ENCODE assay signal across 7 mouse cellular contexts in the genomic region with DNA sequence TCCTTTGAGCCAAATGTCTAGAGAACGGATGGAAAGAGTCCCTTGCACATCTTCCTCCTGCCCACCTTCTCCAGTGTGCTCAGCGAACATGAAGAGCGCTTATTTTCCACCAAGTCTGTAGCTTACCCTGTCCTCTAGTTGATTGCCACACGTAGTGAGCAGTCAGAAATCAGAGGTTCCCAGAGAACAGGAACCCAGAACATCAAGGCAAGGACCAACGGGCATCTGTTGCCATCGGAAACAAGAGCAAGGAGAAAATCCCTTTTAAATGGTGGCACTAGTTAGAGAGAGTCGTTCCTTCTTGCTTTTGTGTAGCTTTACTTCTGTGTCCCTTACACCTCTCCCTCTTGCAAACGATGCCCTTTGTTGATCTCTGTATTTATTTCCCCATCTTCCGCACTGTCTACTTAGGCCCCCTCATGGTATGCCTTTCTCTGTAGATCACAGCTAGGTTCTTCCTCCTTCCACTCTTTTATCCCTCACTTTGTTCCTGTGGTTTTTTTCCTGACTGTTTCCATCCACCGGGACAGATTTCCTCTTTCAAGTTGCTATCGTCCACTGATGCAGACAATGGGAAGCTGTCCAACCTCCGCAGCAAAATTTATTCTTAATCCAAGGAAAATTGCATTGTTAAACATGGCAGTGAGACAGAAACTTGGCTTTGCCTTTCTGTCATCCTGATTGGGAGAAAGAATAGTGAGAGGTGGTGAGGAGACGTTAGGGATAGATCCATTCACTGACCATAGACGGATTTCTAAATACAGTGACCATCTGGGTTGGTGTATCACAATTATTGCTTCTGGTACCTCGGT. TPM values are rescaled to one million over a fixed set of nuclear protein-coding genes. Genes with fewer than 3 reads are reported as not detected.
DNase-seq lines count a peak whose midpoint lies in the region; ATAC-seq and TF ChIP-seq lines count a peak whose summit lies in the region.

No protein-coding gene starts in this region.

- no peak for TF ChIP-seq EP300 in stomach, postnatal 0 days (optimal IDR thresholded peaks at IDR 0.05)

- TF ChIP-seq CTCF in lung, adult 2 months (IDR thresholded peaks at IDR 0.05; ENCODE audit: insufficient read depth, low read length) = no peak
- TF ChIP-seq CTCF in stomach, postnatal 0 days (IDR thresholded peaks at IDR 0.05; ENCODE audit: low read depth) = no peak

- peak overlapping the region; percentile 95 for H3K4me2 ChIP-seq in lung, embryonic 15.5 days
- H3K4me2 ChIP-seq in forebrain, embryonic 14.5 days (ENCODE audit: low read length) = peak overlapping the region; percentile 85
- peak overlapping the region; percentile 83 for H3K4me2 ChIP-seq in limb, embryonic 15.5 days
- peak overlapping the region; percentile 36; the same call in 1 of the 2 replicates for H3K4me2 ChIP-seq in stomach, postnatal 0 days (replicated peaks; ENCODE audit: low read depth)

- H3K4me1 ChIP-seq in lung, embryonic 15.5 days = peaks cover 38% of the 10 kb centered on the region
- H3K4me1 ChIP-seq in lung, adult 2 months (ENCODE audit: control insufficient read depth, insufficient read depth, low read length) = peaks cover 14% of the 10 kb centered on the region
- peaks cover 31% of the 10 kb centered on the region for H3K4me1 ChIP-seq in forebrain, embryonic 14.5 days (ENCODE audit: control insufficient read depth, insufficient read depth, low read length)
- H3K4me1 ChIP-seq in limb, embryonic 15.5 days = peaks cover 41% of the 10 kb centered on the region
- no peaks in the 10 kb centered on the region; the same call in 1 of the 2 replicates for H3K4me1 ChIP-seq in stomach, postnatal 0 days (replicated peaks; ENCODE audit: control insufficient read depth, insufficient read depth)

- H3K36me3 ChIP-seq in lung, embryonic 15.5 days = peaks cover 19% of the 10 kb centered on the region
- peaks cover 12% of the 10 kb centered on the region for H3K36me3 ChIP-seq in forebrain, embryonic 14.5 days (ENCODE audit: control insufficient read depth, insufficient read depth, low read length)
- peaks cover 15% of the 10 kb centered on the region for H3K36me3 ChIP-seq in limb, embryonic 15.5 days
- H3K36me3 ChIP-seq in stomach, postnatal 0 days (ENCODE audit: control insufficient read depth, insufficient read depth, low read length) = peaks cover under 1% of the 10 kb centered on the region

- peak overlapping the region; percentile 88 for H3K27ac ChIP-seq in lung, embryonic 15.5 days
- H3K27ac ChIP-seq in forebrain, embryonic 14.5 days (ENCODE audit: low read depth, low read length) = no peak overlapping the region
- peak overlapping the region; percentile 89; the same call in 1 of the 2 replicates for H3K27ac ChIP-seq in limb, embryonic 15.5 days
- H3K27ac ChIP-seq in stomach, postnatal 0 days (replicated peaks) = 0 out of 2 replicates have a peak overlapping the region, but pooled peaks have one; percentile 35

- no peak for TF ChIP-seq POLR2A in lung, adult 2 months (IDR thresholded peaks at IDR 0.05; ENCODE audit: borderline replicate concordance, extremely low read depth, low read depth, low read length)

- ATAC-seq in lung, embryonic 15.5 days (ENCODE audit: borderline replicate concordance, extremely low read depth, low FRiP score, low TSS enrichment) = no peak
- ATAC-seq in forebrain, embryonic 14.5 days = no peak
- ATAC-seq in limb, embryonic 15.5 days (ENCODE audit: insufficient number of reproducible peaks, low FRiP score, low TSS enrichment, low read depth) = no peak
- no peak for ATAC-seq in stomach, postnatal 0 days (ENCODE audit: low FRiP score, low TSS enrichment)

- WGBS in lung, embryonic 15.5 days = 45% methylated on average over 15 of the region's 15 CpGs
- WGBS in lung, adult 2 months = 43% methylated on average over 15 of the region's 15 CpGs
- WGBS in forebrain, embryonic 14.5 days = 44% methylated on average over 15 of the region's 15 CpGs
- 54% methylated on average over 15 of the region's 15 CpGs for WGBS in limb, embryonic 15.5 days
- WGBS in stomach, postnatal 0 days = 52% methylated on average over 15 of the region's 15 CpGs

- H3K9me3 ChIP-seq in lung, embryonic 15.5 days = no peaks in the 10 kb centered on the region
- no peaks in the 10 kb centered on the region for H3K9me3 ChIP-seq in forebrain, embryonic 14.5 days (replicated peaks; ENCODE audit: control insufficient read depth, low read length)
- no peaks in the 10 kb centered on the region for H3K9me3 ChIP-seq in limb, embryonic 15.5 days
- H3K9me3 ChIP-seq in stomach, postnatal 0 days (ENCODE audit: control insufficient read depth, low read length) = no peaks in the 10 kb centered on the region

- H3K27me3 ChIP-seq in lung, embryonic 15.5 days = no peaks in the 10 kb centered on the region
- no peaks in the 10 kb centered on the region for H3K27me3 ChIP-seq in forebrain, embryonic 14.5 days (replicated peaks; ENCODE audit: control insufficient read depth, insufficient read depth, low read length)
- no peaks in the 10 kb centered on the region for H3K27me3 ChIP-seq in limb, embryonic 15.5 days
- no peaks in the 10 kb centered on the region for H3K27me3 ChIP-seq in stomach, postnatal 0 days (ENCODE audit: control insufficient read depth, insufficient read depth, low read length)

- no peak for DNase-seq in lung, adult 2 months
- no peak for DNase-seq in forebrain, embryonic 14.5 days (ENCODE audit: low spot score)
- DNase-seq in stomach, postnatal 0 days (ENCODE audit: low spot score) = no peak
- DNase-seq in thymus, postnatal 14 days = no peak
- DNase-seq in c-Kit-positive CD71-positive TER-119-positive erythroid progenitor cells, embryonic 14.5 days (ENCODE audit: low spot score) = no peak

- H3K4me3 ChIP-seq in lung, embryonic 15.5 days = peak overlapping the region; percentile 90
- no peak overlapping the region for H3K4me3 ChIP-seq in lung, adult 2 months (replicated peaks; ENCODE audit: extremely low read depth, low read depth, low read length)
- peak overlapping the region; percentile 84 for H3K4me3 ChIP-seq in forebrain, embryonic 14.5 days (ENCODE audit: low read depth, low read length)
- peak overlapping the region; percentile 90 for H3K4me3 ChIP-seq in limb, embryonic 15.5 days
- H3K4me3 ChIP-seq in stomach, postnatal 0 days (ENCODE audit: low read depth, low read length) = peak overlapping the region; percentile 85

- H3K9ac ChIP-seq in lung, embryonic 15.5 days = peak overlapping the region; percentile 11; the same call in 1 of the 2 replicates
- peak overlapping the region; percentile 22; the same call in 1 of the 2 replicates for H3K9ac ChIP-seq in forebrain, embryonic 14.5 days (ENCODE audit: low read length)
- 0 out of 2 replicates have a peak overlapping the region, but pooled peaks have one; percentile 48 for H3K9ac ChIP-seq in limb, embryonic 15.5 days
- no peak overlapping the region for H3K9ac ChIP-seq in stomach, postnatal 0 days (ENCODE audit: low read length)

RNA-seq across cellular contexts. Expression of a gene that starts 1.4 kb away (rescaled TPM):
- 465 and 505 TPM in 2 replicates for polyA plus RNA-seq in lung, embryonic 15.5 days (2015; fragmentation: Nextera tagmentation; extraction: Ambion mirVana)
- polyA plus RNA-seq in lung, adult 2 months (2012; rRNA removed) = 214 and 264 TPM in 2 replicates
- polyA plus RNA-seq in forebrain, embryonic 14.5 days (2014; fragmentation: Nextera tagmentation; extraction: Ambion mirVana) = 530 and 674 TPM in 2 replicates
- 413 and 414 TPM in 2 replicates for polyA plus RNA-seq in limb, embryonic 15.5 days (2015; fragmentation: Nextera tagmentation; extraction: Ambion mirVana)
- polyA plus RNA-seq in stomach, postnatal 0 days (2015; fragmentation: Nextera tagmentation; extraction: Ambion mirVana) = 405 and 438 TPM in 2 replicates

RNA-seq across cellular contexts. Expression of a gene that starts 1.5 kb away (rescaled TPM):
- 12.1 and 13.2 TPM in 2 replicates for polyA plus RNA-seq in lung, embryonic 15.5 days (2015; fragmentation: Nextera tagmentation; extraction: Ambion mirVana)
- 65.9 and 81.9 TPM in 2 replicates for polyA plus RNA-seq in lung, adult 2 months (2012; rRNA removed)
- 17.6 and 21.9 TPM in 2 replicates for polyA plus RNA-seq in forebrain, embryonic 14.5 days (2014; fragmentation: Nextera tagmentation; extraction: Ambion mirVana)
- 13.1 and 14.7 TPM in 2 replicates for polyA plus RNA-seq in limb, embryonic 15.5 days (2015; fragmentation: Nextera tagmentation; extraction: Ambion mirVana)
- 5.9 and 6.6 TPM in 2 replicates for polyA plus RNA-seq in stomach, postnatal 0 days (2015; fragmentation: Nextera tagmentation; extraction: Ambion mirVana)

RNA-seq across cellular contexts. Expression of a gene that starts 16.2 kb away (rescaled TPM):
- polyA plus RNA-seq in lung, embryonic 15.5 days (2015; fragmentation: Nextera tagmentation; extraction: Ambion mirVana) = 44.1 and 45.5 TPM in 2 replicates
- 26.4 and 34.0 TPM in 2 replicates for polyA plus RNA-seq in lung, adult 2 months (2012; rRNA removed)
- 17.3 and 19.5 TPM in 2 replicates for polyA plus RNA-seq in forebrain, embryonic 14.5 days (2014; fragmentation: Nextera tagmentation; extraction: Ambion mirVana)
- polyA plus RNA-seq in limb, embryonic 15.5 days (2015; fragmentation: Nextera tagmentation; extraction: Ambion mirVana) = 13.5 and 18.6 TPM in 2 replicates
- polyA plus RNA-seq in stomach, postnatal 0 days (2015; fragmentation: Nextera tagmentation; extraction: Ambion mirVana) = 44.2 TPM in 2 replicates

RNA-seq across cellular contexts. Expression of a gene that starts 38.6 kb away (rescaled TPM):
- polyA plus RNA-seq in lung, embryonic 15.5 days (2015; fragmentation: Nextera tagmentation; extraction: Ambion mirVana) = 3.2 and 3.3 TPM in 2 replicates
- polyA plus RNA-seq in lung, adult 2 months (2012; rRNA removed) = 65.9 and 79.6 TPM in 2 replicates
- 5.0 and 5.9 TPM in 2 replicates for polyA plus RNA-seq in forebrain, embryonic 14.5 days (2014; fragmentation: Nextera tagmentation; extraction: Ambion mirVana)
- polyA plus RNA-seq in limb, embryonic 15.5 days (2015; fragmentation: Nextera tagmentation; extraction: Ambion mirVana) = 2.4 and 2.6 TPM in 2 replicates
- polyA plus RNA-seq in stomach, postnatal 0 days (2015; fragmentation: Nextera tagmentation; extraction: Ambion mirVana) = 1.1 TPM in 2 replicates

RNA-seq across cellular contexts. Expression of a gene that starts 42.7 kb away (rescaled TPM):
- polyA plus RNA-seq in lung, embryonic 15.5 days (2015; fragmentation: Nextera tagmentation; extraction: Ambion mirVana) = 1.6 and 1.8 TPM in 2 replicates
- polyA plus RNA-seq in lung, adult 2 months (2012; rRNA removed) = 11.9 and 14.6 TPM in 2 replicates
- polyA plus RNA-seq in forebrain, embryonic 14.5 days (2014; fragmentation: Nextera tagmentation; extraction: Ambion mirVana) = 6.0 and 6.9 TPM in 2 replicates
- 1.7 and 2.2 TPM in 2 replicates for polyA plus RNA-seq in limb, embryonic 15.5 days (2015; fragmentation: Nextera tagmentation; extraction: Ambion mirVana)
- 0.73 and 0.75 TPM in 2 replicates for polyA plus RNA-seq in stomach, postnatal 0 days (2015; fragmentation: Nextera tagmentation; extraction: Ambion mirVana)

Comparison
In these comparisons a context has a peak if more than half of its experiments do, and no peak if none do; other contexts are left out.
1. H3K4me2 ChIP-seq: peak in every context shown above with its lines; median percentile 95 in lung, embryonic 15.5 days; 85 in forebrain, embryonic 14.5 days; 83 in limb, embryonic 15.5 days; 36 in stomach, postnatal 0 days.